Mouse (Mus musculus) kidney, adult 2 months (tissue): ENCODE data around the gene Akt1.

Source experiments
- CTCF ChIP-seq: fragments of 200-500 bp; conservative IDR thresholded peaks from 2 replicates; pipeline ENCODE4 v1.5.1; 2011; ENCODE audit warnings: low read depth, mild to moderate bottlenecking, control low read depth, low read length, moderate library complexity, mixed read lengths; ENCODE audit not compliant: insufficient read depth, insufficient read length
- POLR2A ChIP-seq: fragments of 200-500 bp; IDR thresholded peaks from one replicate; pipeline ENCODE4 v1.6.1; 2011; ENCODE audit warnings: low read depth, low read length, control low read depth

DNA sequence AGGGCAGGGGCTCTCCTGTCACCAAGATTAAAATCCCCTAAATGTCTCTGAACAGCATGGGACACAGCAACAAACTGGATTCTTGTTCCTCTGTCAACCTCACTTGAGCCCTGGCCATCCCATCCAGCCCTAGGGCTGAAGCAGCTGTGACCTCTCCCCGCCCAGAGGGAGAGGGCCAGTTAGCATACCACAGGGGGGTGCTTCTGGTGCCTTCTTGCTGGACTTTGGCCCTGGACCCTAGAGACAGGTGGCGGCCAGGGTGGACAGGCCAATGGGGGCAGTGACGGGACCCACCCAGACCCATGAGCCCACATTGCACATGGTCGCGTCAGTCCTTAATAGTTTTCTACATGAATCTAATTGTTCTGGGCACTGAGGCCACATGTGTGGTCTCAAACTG lies 20.6 kb downstream of the Akt1 start:
- TF ChIP-seq CTCF: no peak
- TF ChIP-seq POLR2A: no peak
